Mouse (Mus musculus): Measurements from ENCODE around the gene Syp. TPM values are rescaled to one million over a fixed set of nuclear protein-coding genes. Genes with fewer than 3 reads are reported as not detected.
A peak's percentile ranks its signal among the peaks of the same experiment; 100 is the strongest.

The Syp gene
- total RNA-seq, 2 experiments from 2014 or later: 1,746 to 1,868 TPM

GRCm38 (mm10) chrX:7635101-7635500 is 3.2 kb upstream of the Syp start:
- Histone ChIP-seq H3K4me3 (no peak overlapping the region), H3K27ac (peak overlapping the region; percentile 76)
- intact Hi-C loops (cut with DNase I): loop anchor here (10.0 kb wide), 1 partner anchor 320 kb away; the partner anchor contains the start of gene Clcn5
- DNase-seq (ENCODE audit: extremely low spot score in 1 of 2, low spot score in 2 of 2): peak in 1 of 2 experiments; percentile 52
- TF ChIP-seq CTCF (IDR thresholded peaks at IDR 0.05): no peak; the same call in none of the 2 replicates

GRCm38 (mm10) chrX:7639536-7640325 is 1.5 kb downstream of the Syp start:
- no peak for DNase-seq (ENCODE audit: extremely low spot score in 1 of 2, low spot score in 2 of 2)
- Histone ChIP-seq H3K27ac (peak overlapping the region; percentile 89), H3K4me3 (peak overlapping the region; percentile 51)
- intact Hi-C loops (cut with DNase I): loop anchor here (2.0 to 10.0 kb wide), 3 partner anchors 32 to 325 kb away; partner anchors contain the start of genes Cacna1f, Ccdc22, Clcn5 and Ppp1r3f
- no peak for TF ChIP-seq CTCF (IDR thresholded peaks at IDR 0.05)

GRCm38 (mm10) chrX:7640785-7641184 is 2.5 kb downstream of the Syp start:
- no peak for TF ChIP-seq CTCF (IDR thresholded peaks at IDR 0.05)
- no peak for DNase-seq (ENCODE audit: extremely low spot score in 1 of 2, low spot score in 2 of 2)
- Histone ChIP-seq H3K27ac (no peak overlapping the region), H3K4me3 (peak overlapping the region; percentile 34)
- intact Hi-C loops (cut with DNase I): loop anchor here (5.0 kb wide), 1 partner anchor 33 kb away; the partner anchor contains the start of genes Cacna1f and Ccdc22

- intact Hi-C loops (cut with DNase I): loop anchor here (2.0 to 5.0 kb wide), 2 partner anchors 171 to 223 kb away; no protein-coding TSS in a partner anchor
- TF ChIP-seq CTCF (IDR thresholded peaks at IDR 0.05): peak; percentile 72
- peak; percentile 70 to 78 for DNase-seq (ENCODE audit: extremely low spot score in 1 of 2, low spot score in 2 of 2)
Measured at GRCm38 (mm10) chrX:7645349-7645748, 7.1 kb downstream of the Syp start.

GRCm38 (mm10) chrX:7648671-7649304 is 10.5 kb downstream of the Syp start:
- peak overlapping the region; percentile 41 for H3K4me3 ChIP-seq
- peak in 1 of 2 experiments; percentile 72 for DNase-seq (ENCODE audit: extremely low spot score in 1 of 2, low spot score in 2 of 2)
- H3K27ac ChIP-seq: peak overlapping the region; percentile 77
- intact Hi-C loops (cut with DNase I): loop anchor here (5.0 kb wide), 1 partner anchor 226 kb away; no protein-coding TSS in a partner anchor
- peak; percentile 2; the same call in 1 of the 2 replicates for TF ChIP-seq CTCF (IDR thresholded peaks at IDR 0.05)

More at GRCm38 (mm10) chrX:7645349-7645748, 7.1 kb downstream of the Syp start:
- no peak overlapping the region for H3K4me3 ChIP-seq
- no peak overlapping the region for H3K27ac ChIP-seq

GRCm38 (mm10) chrX:7657221-7657639 is 19.0 kb downstream of the Syp start, which contains the start of gene Prickle3:
Gene Prickle3 (plus strand): TSS chrX:7657260.
- TF ChIP-seq CTCF (IDR thresholded peaks at IDR 0.05): no peak
- intact Hi-C loops (cut with DNase I): no loop called here
- no peak for DNase-seq (ENCODE audit: extremely low spot score in 1 of 2, low spot score in 2 of 2)
- peak within 1 kb of the TSS; percentile 19; the same call in 1 of the 2 replicates for H3K27ac ChIP-seq
- peak within 1 kb of the TSS; percentile 26 for H3K4me3 ChIP-seq

- Histone ChIP-seq H3K27ac (no peak overlapping the region), H3K4me3 (no peak overlapping the region)
- no peak for DNase-seq (ENCODE audit: extremely low spot score in 1 of 2, low spot score in 2 of 2)
- no peak for TF ChIP-seq CTCF (IDR thresholded peaks at IDR 0.05)
- intact Hi-C loops (cut with DNase I): no loop called here
Measured at GRCm38 (mm10) chrX:7658031-7658784, 19.9 kb downstream of the Syp start.

GRCm38 (mm10) chrX:7658785-7659589 is 20.7 kb downstream of the Syp start:
- DNase-seq (ENCODE audit: extremely low spot score in 1 of 2, low spot score in 2 of 2): no peak
- Histone ChIP-seq H3K27ac (no peak overlapping the region), H3K4me3 (no peak overlapping the region)
- no peak for TF ChIP-seq CTCF (IDR thresholded peaks at IDR 0.05)
- intact Hi-C loops (cut with DNase I): no loop called here

GRCm38 (mm10) chrX:7661086-7661485 is 22.8 kb downstream of the Syp start:
- intact Hi-C loops (cut with DNase I): no loop called here
- no peak for TF ChIP-seq CTCF (IDR thresholded peaks at IDR 0.05)
- DNase-seq (ENCODE audit: extremely low spot score in 1 of 2, low spot score in 2 of 2): no peak

GRCm38 (mm10) chrX:7662936-7663335 is 24.7 kb downstream of the Syp start:
- DNase-seq (ENCODE audit: extremely low spot score in 1 of 2, low spot score in 2 of 2): no peak
- TF ChIP-seq CTCF (IDR thresholded peaks at IDR 0.05): no peak
- Histone ChIP-seq H3K4me3 (no peak overlapping the region), H3K27ac (no peak overlapping the region)
- intact Hi-C loops (cut with DNase I): no loop called here

More at GRCm38 (mm10) chrX:7661086-7661485, 22.8 kb downstream of the Syp start:
- H3K27ac ChIP-seq: no peak overlapping the region
- no peak overlapping the region for H3K4me3 ChIP-seq
